Mouse (Mus musculus) heart, adult 2 months (tissue): ENCODE data around the gene Mgat5. TPM values are rescaled to one million over a fixed set of nuclear protein-coding genes. Genes with fewer than 3 reads are reported as not detected.
A peak's percentile ranks its signal among the peaks of the same experiment; 100 is the strongest.

Experiments used
- DNase-seq, 2 experiments: peaks; one replicate each; pipeline ENCODE4 v3.0.0; 2021
- H3K27ac ChIP-seq: fragments of 200-600 bp; 2 replicates; pipeline ENCODE4 v1.8.1; 2022
- H3K27me3 ChIP-seq: fragments of 200-500 bp; 2 replicates; pipeline ENCODE4 v1.6.1; 2012; ENCODE audit warnings: mild to moderate bottlenecking, low read length, inconsistent platforms, mixed read lengths; ENCODE audit not compliant: control insufficient read depth, insufficient read depth
- H3K36me3 ChIP-seq: fragments of 200-500 bp; 2 replicates; pipeline ENCODE4 v1.6.1; 2012; ENCODE audit warnings: low read length, inconsistent platforms; ENCODE audit not compliant: control insufficient read depth, insufficient read depth
- H3K4me1 ChIP-seq: fragments of 200-500 bp; 2 replicates; pipeline ENCODE4 v1.6.1; 2011; ENCODE audit warnings: low read length; ENCODE audit not compliant: control insufficient read depth, insufficient read depth
- H3K4me3 ChIP-seq: fragments of 200-600 bp; 2 replicates; pipeline ENCODE4 v1.8.1; 2022
- H3K79me2 ChIP-seq: fragments of 200-500 bp; replicated peaks from 2 replicates; pipeline ENCODE4 v1.6.1; 2012; ENCODE audit warnings: mild to moderate bottlenecking, inconsistent platforms, low read length, moderate library complexity, mixed read lengths; ENCODE audit not compliant: control insufficient read depth, insufficient read depth
- H3K9ac ChIP-seq: fragments of 200-500 bp; 2 replicates; pipeline ENCODE4 v1.6.1; 2012; ENCODE audit warnings: low read depth, mild to moderate bottlenecking, control low read depth, inconsistent platforms, low read length, mixed read lengths
- CTCF ChIP-seq: fragments of 200-600 bp; IDR thresholded peaks from 2 replicates; pipeline ENCODE4 v1.8.1; 2022; ENCODE audit warnings: antibody characterized with exemption, mild to moderate bottlenecking, moderate library complexity
- EP300 ChIP-seq: fragments of 200-500 bp; IDR thresholded peaks from 2 replicates; pipeline ENCODE4 v1.6.1; 2011; ENCODE audit warnings: low read depth, low read length, control low read depth; ENCODE audit not compliant: insufficient read depth
- POLR2A ChIP-seq: fragments of 200-500 bp; IDR thresholded peaks from 2 replicates; pipeline ENCODE4 v1.6.1; 2011; ENCODE audit warnings: mild to moderate bottlenecking, low read depth, low read length, control low read depth; ENCODE audit not compliant: insufficient read depth
- WGBS: fragments of 180-500 bp; shearing (Covaris S2); methylation state at CpG from one replicate; pipeline ENCODE4 v1.1.7; 2018; 5-methylcytosine and 5-hydroxymethylcytosine counted together
- intact Hi-C: fragments of 180-260 bp; cut with DNase I; formaldehyde crosslinking; loops from one replicate; pipeline ENCODE4 v1.15.1; 2025
- polyA plus RNA-seq: library from polyadenylated mRNA; depleted of rRNA; stranded (reverse); fragments of >200 nt; gene quantifications from 2 replicates; pipeline ENCODE4 v1.2.3, GENCODE M21; 2012
- total RNA-seq, 2 experiments: library from RNA; stranded (reverse); gene quantifications; 2 replicates each; pipeline ENCODE4 v1.2.3; 2021

Mgat5 gene
- total and polyA plus RNA-seq, 3 experiments = 5.6 to 16.7 (median 13.6) TPM

DNA sequence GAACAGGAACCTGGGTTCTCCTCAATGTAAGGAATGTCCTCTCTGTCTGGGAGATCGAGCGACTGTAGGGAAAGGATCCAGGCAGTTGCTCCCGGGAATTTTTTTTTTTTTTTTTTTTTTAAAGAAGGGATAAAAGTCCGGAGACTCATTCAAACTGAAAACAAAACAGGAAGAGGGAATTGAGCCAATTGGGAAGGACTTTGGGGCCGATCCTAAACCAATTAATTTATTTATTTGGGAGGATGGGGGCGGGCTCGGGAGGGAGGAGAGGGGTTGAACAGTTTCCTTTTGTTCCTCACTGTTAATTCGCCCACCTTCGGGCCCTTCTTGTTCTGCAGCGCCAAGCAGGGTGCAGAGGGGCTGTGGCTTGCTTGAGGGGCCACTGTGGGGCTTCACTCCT lies 278.1 kb downstream of the Mgat5 start:
- H3K36me3 ChIP-seq = no peaks in the 10 kb centered on the region
- no peak for DNase-seq
- no peak overlapping the region for H3K27ac ChIP-seq
- H3K9ac ChIP-seq = no peak overlapping the region
- intact Hi-C loops = no loop called here
- H3K4me3 ChIP-seq = no peak overlapping the region
- H3K79me2 ChIP-seq = no peaks in the 10 kb centered on the region
- WGBS = 57% methylated on average over 10 of the region's 10 CpGs
- H3K27me3 ChIP-seq = no peaks in the 10 kb centered on the region
- H3K4me1 ChIP-seq = no peaks in the 10 kb centered on the region
- TF ChIP-seq CTCF (no peak), EP300 (no peak), POLR2A (no peak)

DNA sequence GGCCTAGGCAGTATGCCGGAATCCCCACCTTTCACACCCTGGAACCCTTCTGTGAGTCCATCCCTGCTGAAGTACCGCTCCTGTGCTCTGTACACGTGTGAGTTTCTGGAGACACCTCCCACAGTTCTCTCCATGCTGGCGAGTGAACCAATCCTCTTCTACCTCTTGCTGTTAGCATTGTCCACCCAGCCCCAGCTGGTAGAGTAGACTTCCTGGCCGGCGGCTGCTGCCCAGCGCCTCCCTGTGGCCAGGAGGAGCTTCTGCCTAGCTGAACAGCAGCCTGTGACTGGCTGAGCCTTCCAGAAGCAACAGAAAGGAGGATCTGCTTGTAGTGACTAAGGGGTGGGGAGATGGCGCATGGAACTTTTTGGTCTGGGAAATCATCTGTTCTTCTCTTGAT lies 279.4 kb downstream of the Mgat5 start:
- H3K9ac ChIP-seq = no peak overlapping the region
- TF ChIP-seq EP300 = no peak
- no peak for TF ChIP-seq POLR2A
- peak; percentile 26; the same call in 1 of the 2 replicates for TF ChIP-seq CTCF
- H3K4me3 ChIP-seq = no peak overlapping the region
- no peaks in the 10 kb centered on the region for H3K4me1 ChIP-seq
- H3K27ac ChIP-seq = no peak overlapping the region
- WGBS = 93% methylated on average over 8 of the region's 8 CpGs
- intact Hi-C loops = no loop called here
- no peaks in the 10 kb centered on the region for H3K79me2 ChIP-seq
- DNase-seq = peak in 1 of 2 experiments; percentile 13
- H3K36me3 ChIP-seq = no peaks in the 10 kb centered on the region
- no peaks in the 10 kb centered on the region for H3K27me3 ChIP-seq

DNA sequence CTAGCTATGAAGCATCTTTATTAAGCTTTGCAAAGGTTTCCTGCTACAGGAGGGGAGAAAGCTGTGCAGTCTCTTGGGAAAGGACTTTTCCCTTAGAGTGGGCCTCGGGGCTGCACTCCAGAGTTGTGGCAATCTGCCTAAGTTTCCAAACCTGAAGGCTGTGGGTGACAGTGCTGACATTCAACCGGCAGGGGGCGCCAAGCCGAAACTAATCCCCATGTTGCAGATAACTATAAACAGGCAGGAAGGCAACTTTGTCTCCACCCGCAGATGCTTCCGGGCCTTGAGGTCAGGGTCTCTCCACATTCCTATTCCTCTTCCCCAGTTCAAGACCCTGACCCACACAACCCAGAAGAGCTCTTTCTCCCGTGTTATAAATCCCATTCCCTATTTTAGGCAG lies 280.0 kb downstream of the Mgat5 start:
- H3K36me3 ChIP-seq = no peaks in the 10 kb centered on the region
- H3K9ac ChIP-seq = no peak overlapping the region
- no peak overlapping the region for H3K27ac ChIP-seq
- peak; percentile 29 to 49 for DNase-seq
- 39% methylated on average over 7 of the region's 7 CpGs for whole genome bisulfite sequencing
- no peak overlapping the region for H3K4me3 ChIP-seq
- H3K27me3 ChIP-seq = no peaks in the 10 kb centered on the region
- H3K79me2 ChIP-seq = no peaks in the 10 kb centered on the region
- intact Hi-C loops = no loop called here
- H3K4me1 ChIP-seq = no peaks in the 10 kb centered on the region
- TF ChIP-seq CTCF (peak; percentile 78), POLR2A (no peak), EP300 (no peak)

DNA sequence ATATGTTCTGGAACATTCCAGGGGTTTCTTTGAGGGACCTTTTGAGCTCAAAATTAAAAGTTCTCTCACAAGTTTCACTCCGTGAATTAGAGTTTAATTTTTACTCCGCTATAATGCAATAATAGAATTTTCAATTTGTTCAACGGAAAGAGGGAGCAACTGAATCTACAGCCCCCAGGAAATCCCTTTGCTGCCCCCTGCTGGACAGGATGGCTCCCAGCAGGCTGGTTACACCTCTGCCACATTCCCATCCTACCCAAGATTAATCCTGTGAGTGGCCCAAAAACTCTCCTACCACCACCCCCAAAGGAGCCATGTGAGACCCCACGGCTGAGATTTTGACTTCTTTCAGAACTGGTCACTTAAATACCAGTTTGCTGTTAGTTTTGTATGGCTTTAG lies 282.3 kb downstream of the Mgat5 start:
- peak in 1 of 2 experiments; percentile 37 for DNase-seq
- Histone ChIP-seq H3K79me2 (no peaks in the 10 kb centered on the region), H3K27me3 (no peaks in the 10 kb centered on the region), H3K27ac (no peak overlapping the region), H3K4me1 (no peaks in the 10 kb centered on the region), H3K36me3 (no peaks in the 10 kb centered on the region), H3K4me3 (no peak overlapping the region), H3K9ac (no peak overlapping the region)
- intact Hi-C loops = loop anchor here (1.0 kb wide), 1 partner anchor 474 kb away; no protein-coding TSS in a partner anchor
- 72% methylated on average over 4 of the region's 4 CpGs for WGBS
- no peak for TF ChIP-seq EP300
- no peak for TF ChIP-seq POLR2A
- peak; percentile 79 for TF ChIP-seq CTCF

DNA sequence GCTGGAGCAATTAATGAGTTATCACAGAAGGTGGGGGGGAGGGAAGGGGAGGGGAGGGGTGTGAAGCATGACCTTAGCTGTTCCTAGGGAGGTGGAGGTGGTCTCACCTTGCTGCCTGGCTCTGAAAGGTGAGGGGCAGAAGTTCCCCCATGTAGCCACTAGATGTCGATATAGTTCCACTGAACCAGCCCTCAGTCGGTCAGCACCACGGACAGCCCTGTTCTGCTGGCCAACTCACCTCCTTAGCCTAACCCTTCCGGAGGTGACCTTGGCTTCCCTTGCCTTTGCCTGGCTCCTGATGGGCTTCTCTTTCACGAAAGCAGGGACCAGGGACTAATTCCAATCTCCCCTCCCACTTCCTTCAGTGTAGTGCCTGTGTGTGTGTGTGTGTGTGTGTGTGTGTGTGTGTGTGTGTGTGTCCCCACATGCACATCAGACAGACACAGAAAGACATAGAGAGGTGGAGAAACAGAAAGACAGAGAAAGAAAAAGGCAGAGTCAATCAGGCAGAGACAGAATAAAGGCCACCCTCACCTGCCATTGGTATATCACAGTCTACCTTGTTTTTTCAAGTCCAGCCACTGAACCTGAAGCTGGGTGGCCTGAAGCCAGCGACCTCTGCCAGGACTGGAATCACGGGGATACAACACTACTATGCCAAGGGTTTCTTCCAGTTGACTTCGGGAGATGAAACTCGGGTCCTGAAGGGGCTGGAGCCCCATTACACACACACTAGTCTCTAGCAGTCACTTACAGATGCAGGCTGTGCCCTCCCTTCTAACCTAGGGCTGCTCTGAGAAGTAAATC lies 292.1 kb downstream of the Mgat5 start:
- no peaks in the 10 kb centered on the region for H3K36me3 ChIP-seq
- intact Hi-C loops = loop anchor here (5.0 to 10.0 kb wide), 3 partner anchors 200 to 1335 kb away; no protein-coding TSS in a partner anchor
- TF ChIP-seq EP300 (peak; percentile 87), POLR2A (no peak), CTCF (peak; percentile 91)
- H3K27ac ChIP-seq = no peak overlapping the region
- peak; percentile 42 to 51 for DNase-seq
- no peak overlapping the region for H3K9ac ChIP-seq
- 29% methylated on average over 9 of the region's 9 CpGs for WGBS
- H3K27me3 ChIP-seq = no peaks in the 10 kb centered on the region
- H3K79me2 ChIP-seq = no peaks in the 10 kb centered on the region
- H3K4me1 ChIP-seq = no peaks in the 10 kb centered on the region
- no peak overlapping the region for H3K4me3 ChIP-seq

DNA sequence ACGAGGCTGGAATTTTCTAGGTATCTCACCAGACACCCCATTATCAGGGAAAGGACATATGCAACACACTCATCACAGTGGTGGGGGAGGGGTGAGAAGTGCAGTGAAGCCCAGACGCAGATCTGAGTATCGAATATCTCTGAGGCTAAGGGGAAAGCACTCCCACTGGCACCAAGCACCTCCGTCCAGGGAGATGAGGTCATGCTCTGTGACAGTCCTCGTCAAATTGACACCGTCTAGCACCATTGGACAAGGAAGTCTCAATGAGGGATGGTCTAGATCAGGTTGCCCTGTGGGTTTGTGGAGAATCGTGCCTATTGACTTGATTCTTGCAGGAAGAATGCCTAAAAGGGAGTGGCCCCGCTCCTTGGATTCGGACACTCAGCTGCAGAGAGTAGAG lies 293.9 kb downstream of the Mgat5 start:
- no peaks in the 10 kb centered on the region for H3K79me2 ChIP-seq
- H3K27ac ChIP-seq = no peak overlapping the region
- DNase-seq = no peak
- H3K4me3 ChIP-seq = no peak overlapping the region
- no peak overlapping the region for H3K9ac ChIP-seq
- no peaks in the 10 kb centered on the region for H3K4me1 ChIP-seq
- TF ChIP-seq EP300 (no peak), CTCF (no peak)
- intact Hi-C loops = loop anchor here (5.0 to 10.0 kb wide), 3 partner anchors 199 to 1334 kb away; no protein-coding TSS in a partner anchor
- 34% methylated on average over 9 of the region's 9 CpGs for WGBS
- H3K36me3 ChIP-seq = no peaks in the 10 kb centered on the region
- H3K27me3 ChIP-seq = no peaks in the 10 kb centered on the region
